Mouse (Mus musculus): Measurements from ENCODE around the gene Gmnn.

GRCm38 (mm10) chr13:24721502-24721901, 40.2 kb downstream of the Gmnn start:
- TF ChIP-seq MAFK (IDR thresholded peaks at IDR 0.05; ENCODE audit: insufficient read depth, low read depth, low read length) (no peak), HCFC1 (IDR thresholded peaks at IDR 0.05; ENCODE audit: borderline replicate concordance, insufficient read depth, low read length) (no peak), ZC3H11A (IDR thresholded peaks at IDR 0.05; ENCODE audit: borderline replicate concordance, low read depth, low read length) (no peak), ZNF384 (IDR thresholded peaks at IDR 0.05; ENCODE audit: low read depth, low read length) (no peak)
